Mouse (Mus musculus) lung, adult 2 months (tissue): ENCODE measurements at regions not wholly inside any gene's neighbourhood (a gene's known extent, or its start where the extent isn't known, plus 50 kb on each side); places are given as distances from the start of the nearest gene placed in this dataset.

Experiments
- DNase-seq: peaks from one replicate; pipeline ENCODE4 v3.0.0; 2022
- H3K4me1 ChIP-seq: fragments of 200-500 bp; 2 replicates; pipeline ENCODE4 v1.6.1; 2011; ENCODE audit warnings: low read length; ENCODE audit not compliant: control insufficient read depth, insufficient read depth
- H3K4me3 ChIP-seq: fragments of 200-500 bp; replicated peaks from 2 replicates; pipeline ENCODE3; 2011; ENCODE audit warnings: low read depth, mild to moderate bottlenecking, control low read depth, low read length; ENCODE audit errors: extremely low read depth
- CTCF ChIP-seq: fragments of 200-500 bp; IDR thresholded peaks from 2 replicates; pipeline ENCODE4 v1.5.1; 2011; ENCODE audit warnings: mild to moderate bottlenecking, low read length, control low read depth; ENCODE audit not compliant: insufficient read depth
- POLR2A ChIP-seq: fragments of 200-500 bp; IDR thresholded peaks from 2 replicates; pipeline ENCODE4 v1.6.1; 2011; ENCODE audit warnings: low read depth, mild to moderate bottlenecking, control low read depth, low read length, borderline replicate concordance; ENCODE audit errors: extremely low read depth
- WGBS: fragments of 180-500 bp; shearing (Covaris S2); methylation state at CpG from one replicate; pipeline ENCODE4 v1.1.7; 2018; 5-methylcytosine and 5-hydroxymethylcytosine counted together

GRCm38 (mm10) chr12:35775396-35775795 lies 150.0 kb upstream of the Agr3 start:
- Histone ChIP-seq H3K4me1 (no peaks in the 10 kb centered on the region; the same call in 1 of the 2 replicates), H3K4me3 (no peak overlapping the region)
- no peak for DNase-seq
- WGBS: 94% methylated on average over 2 of the region's 2 CpGs
- no peak for TF ChIP-seq POLR2A
- no peak for TF ChIP-seq CTCF

- WGBS: 41% methylated on average over 5 of the region's 5 CpGs
- no peak for TF ChIP-seq POLR2A
- TF ChIP-seq CTCF: no peak
- DNase-seq: no peak
- Histone ChIP-seq H3K4me3 (no peak overlapping the region), H3K4me1 (no peaks in the 10 kb centered on the region; the same call in 1 of the 2 replicates)
Measured at GRCm38 (mm10) chr12:35770387-35771024, 154.9 kb upstream of the Agr3 start.

- no peak overlapping the region for H3K4me3 ChIP-seq
- DNase-seq: no peak
- 88% methylated on average over 1 of the region's 1 CpGs for WGBS
- TF ChIP-seq POLR2A (no peak), CTCF (no peak)
- no peaks in the 10 kb centered on the region for H3K4me1 ChIP-seq
Measured at GRCm38 (mm10) chr12:35758916-35759315, 166.5 kb upstream of the Agr3 start.

GRCm38 (mm10) chr12:35755159-35755558 lies 170.3 kb upstream of the Agr3 start:
- no peak for DNase-seq
- TF ChIP-seq CTCF (no peak), POLR2A (no peak)
- no peak overlapping the region for H3K4me3 ChIP-seq
- no peaks in the 10 kb centered on the region for H3K4me1 ChIP-seq
- WGBS: 61% methylated on average over 4 of the region's 4 CpGs

- Histone ChIP-seq H3K4me3 (no peak overlapping the region), H3K4me1 (no peaks in the 10 kb centered on the region)
- DNase-seq: no peak
- TF ChIP-seq CTCF (no peak), POLR2A (no peak)
- 83% methylated on average over 3 of the region's 3 CpGs for WGBS
Measured at GRCm38 (mm10) chr12:35747997-35748396, 177.4 kb upstream of the Agr3 start.

- TF ChIP-seq POLR2A (no peak), CTCF (no peak)
- Histone ChIP-seq H3K4me3 (no peak overlapping the region), H3K4me1 (no peaks in the 10 kb centered on the region)
- 35% methylated on average over 3 of the region's 3 CpGs for WGBS
- DNase-seq: no peak
Measured at GRCm38 (mm10) chr12:35746691-35747299, 178.6 kb upstream of the Agr3 start.

- H3K4me1 ChIP-seq: no peaks in the 10 kb centered on the region
- TF ChIP-seq CTCF (no peak), POLR2A (no peak)
- no peak for DNase-seq
- WGBS: 24% methylated on average over 1 of the region's 1 CpGs
- H3K4me3 ChIP-seq: no peak overlapping the region
Measured at GRCm38 (mm10) chr12:35742729-35743128, 182.7 kb upstream of the Agr3 start.

- no peak overlapping the region for H3K4me3 ChIP-seq
- no peak for DNase-seq
- peaks cover 2% of the 10 kb centered on the region; the same call in 1 of the 2 replicates for H3K4me1 ChIP-seq
- TF ChIP-seq CTCF (no peak), POLR2A (no peak)
- WGBS: 9% methylated on average over 2 of the region's 2 CpGs
Measured at GRCm38 (mm10) chr12:35736427-35736826, 189.0 kb upstream of the Agr3 start.

GRCm38 (mm10) chr12:35735002-35735401 lies 190.4 kb upstream of the Agr3 start:
- 63% methylated on average over 2 of the region's 2 CpGs for WGBS
- Histone ChIP-seq H3K4me3 (no peak overlapping the region), H3K4me1 (peaks cover 2% of the 10 kb centered on the region; the same call in 1 of the 2 replicates)
- TF ChIP-seq CTCF (no peak), POLR2A (no peak)
- no peak for DNase-seq

GRCm38 (mm10) chr12:35734371-35734770 lies 191.0 kb upstream of the Agr3 start:
- DNase-seq: no peak
- TF ChIP-seq CTCF (no peak), POLR2A (no peak)
- WGBS: 93% methylated on average over 1 of the region's 1 CpGs
- Histone ChIP-seq H3K4me3 (no peak overlapping the region), H3K4me1 (peaks cover 2% of the 10 kb centered on the region; the same call in 1 of the 2 replicates)
